Mouse (Mus musculus) liver, embryonic 14.5 days (tissue): ENCODE results near the gene Trim43a. TPM values are rescaled to one million over a fixed set of nuclear protein-coding genes. Genes with fewer than 3 reads are reported as not detected.

Experiments
- ATAC-seq: fragments of 200-750 bp; cut with Nextera tagmentation; 2 replicates; pipeline ENCODE4 v1.8.0; 2017; ENCODE audit warnings: moderate number of reproducible peaks, mild to moderate bottlenecking, moderate library complexity; ENCODE audit not compliant: insufficient read depth
- DNase-seq, 3 experiments: peaks; one replicate each; pipeline ENCODE4 v3.0.0-alpha.2; 2012 to 2013; ENCODE audit warnings: low read depth in 3 of 3, low spot score in 3 of 3
- H3K27ac ChIP-seq: fragments of 300-500 bp; sonication (generic); 2 replicates; pipeline ENCODE4 v1.5.1; 2014; ENCODE audit warnings: moderate library complexity, mild to moderate bottlenecking, control low read depth, inconsistent platforms
- H3K27me3 ChIP-seq: fragments of 300-500 bp; sonication (generic); 2 replicates; pipeline ENCODE4 v1.6.1; 2014; ENCODE audit warnings: mild to moderate bottlenecking, low read length, moderate library complexity; ENCODE audit not compliant: control insufficient read depth, insufficient read depth
- H3K36me3 ChIP-seq: fragments of 300-500 bp; sonication (generic); replicated peaks from 2 replicates; pipeline ENCODE4 v1.6.1; 2014; ENCODE audit warnings: low read depth; ENCODE audit not compliant: control insufficient read depth, insufficient read depth
- H3K4me1 ChIP-seq, 2 experiments: fragments of 200-500 bp in 1 of 2; fragments of 300-500 bp in 1 of 2; sonication (generic) in 1 of 2; replicated peaks; 2 replicates each; pipeline ENCODE4 v1.6.1; 2012 to 2014; ENCODE audit warnings: antibody characterized with exemption in 1 of 2, inconsistent platforms in 1 of 2, low read length in 1 of 2; ENCODE audit not compliant: control insufficient read depth in 2 of 2, insufficient read depth in 2 of 2
- H3K4me2 ChIP-seq: fragments of 300-500 bp; sonication (generic); 2 replicates; pipeline ENCODE4 v1.6.1; 2014; ENCODE audit warnings: low read depth, mild to moderate bottlenecking, control low read depth, moderate library complexity
- H3K4me3 ChIP-seq, 2 experiments: fragments of 200-500 bp in 1 of 2; fragments of 300-500 bp in 1 of 2; sonication (generic) in 1 of 2; 2 replicates each; pipeline ENCODE4 v1.5.1; 2012 to 2014; ENCODE audit warnings: low read depth in 2 of 2, low read length in 2 of 2, mild to moderate bottlenecking in 2 of 2, control low read depth in 1 of 2, inconsistent platforms in 1 of 2, moderate library complexity in 1 of 2; ENCODE audit not compliant: insufficient read depth in 1 of 2
- H3K9ac ChIP-seq: fragments of 300-500 bp; sonication (generic); replicated peaks from 2 replicates; pipeline ENCODE4 v1.6.1; 2014; ENCODE audit warnings: mild to moderate bottlenecking, control low read depth, moderate library complexity
- H3K9me3 ChIP-seq: fragments of 300-500 bp; sonication (generic); 2 replicates; pipeline ENCODE4 v1.6.1; 2016; ENCODE audit warnings: low read length, mixed read lengths; ENCODE audit not compliant: control insufficient read depth
- CTCF ChIP-seq: IDR thresholded peaks from 2 replicates; pipeline ENCODE4 v1.5.1; 2016; ENCODE audit warnings: antibody characterized with exemption, low read depth, control low read depth
- EP300 ChIP-seq: IDR thresholded peaks from 2 replicates; pipeline ENCODE4 v1.6.1; 2016; ENCODE audit warnings: antibody characterized with exemption, low read depth
- WGBS: fragments of 180-500 bp; shearing (Covaris S2); extraction: QIAGEN DNeasy Blood & Tissue Kit; methylation state at CpG from one replicate; pipeline ENCODE4 v1.1.7; 2014; ENCODE audit not compliant: insufficient replicate concordance; 5-methylcytosine and 5-hydroxymethylcytosine counted together
- polyA plus RNA-seq, 2 experiments: library from polyadenylated mRNA; depleted of rRNA in 1 of 2; stranded (reverse) in 1 of 2; unstranded in 1 of 2; fragments of >200 nt; fragmentation: Nextera tagmentation in 1 of 2; extraction: Ambion mirVana in 1 of 2; gene quantifications; 2 replicates each; pipeline versions ENCODE4 v1.2.1 to v1.2.3; 2012 to 2014

Gene Trim43a
- polyA plus RNA-seq, 2 experiments: 0.08 TPM; not detected in 1

GRCm38 (mm10) chr9:88546166-88546565 lies 34.5 kb upstream of the Trim43a start:
- 1% methylated on average over 2 of the region's 2 CpGs for WGBS
- H3K36me3 ChIP-seq: no peaks in the 10 kb centered on the region
- H3K9me3 ChIP-seq: no peaks in the 10 kb centered on the region

GRCm38 (mm10) chr9:88546657-88547056 lies 34.0 kb upstream of the Trim43a start:
- no peak for TF ChIP-seq EP300
- no peak for TF ChIP-seq CTCF
- H3K36me3 ChIP-seq: no peaks in the 10 kb centered on the region
- ATAC-seq (no peak), DNase-seq (no peak)
- peaks cover 9 to 11% of the 10 kb centered on the region in 2 experiments for H3K4me1 ChIP-seq
- no peak overlapping the region for H3K9ac ChIP-seq
- H3K27ac ChIP-seq: no peak overlapping the region
- no peaks in the 10 kb centered on the region for H3K9me3 ChIP-seq
- no peak overlapping the region for H3K4me3 ChIP-seq
- WGBS: 54% methylated on average over 8 of the region's 8 CpGs
- 0 out of 2 replicates have a peak overlapping the region, but pooled peaks have one; percentile 15 for H3K4me2 ChIP-seq
- H3K27me3 ChIP-seq: no peaks in the 10 kb centered on the region

More at GRCm38 (mm10) chr9:88546166-88546565, 34.5 kb upstream of the Trim43a start:
- DNase-seq: peak; percentile 55 to 60 (median 55)
- TF ChIP-seq EP300 (no peak), CTCF (peak; percentile 85)
- no peak overlapping the region for H3K4me2 ChIP-seq
- H3K9ac ChIP-seq: no peak overlapping the region
- no peak overlapping the region for H3K27ac ChIP-seq
- ATAC-seq: no peak
- H3K27me3 ChIP-seq: no peaks in the 10 kb centered on the region
- H3K4me1 ChIP-seq: peaks cover 9 to 11% of the 10 kb centered on the region in 2 experiments
- H3K4me3 ChIP-seq: no peak overlapping the region

GRCm38 (mm10) chr9:88547270-88547669 lies 33.4 kb upstream of the Trim43a start:
- H3K9ac ChIP-seq: peak overlapping the region; percentile 92
- 21% methylated on average over 7 of the region's 7 CpGs for WGBS

GRCm38 (mm10) chr9:88547851-88548613 lies 32.7 kb upstream of the Trim43a start, which contains the start of gene Zfp949:
Gene Zfp949, plus strand, starts transcription at chr9:88548020.
- WGBS: under 1% methylated on average over 30 of the region's 30 CpGs
- TF ChIP-seq CTCF (no peak), EP300 (no peak)

More at GRCm38 (mm10) chr9:88547270-88547669, 33.4 kb upstream of the Trim43a start:
- TF ChIP-seq CTCF: peak; percentile 41
- no peak for TF ChIP-seq EP300
- peak; percentile 24; the same call in 1 of the 2 replicates for ATAC-seq
- H3K9me3 ChIP-seq: no peaks in the 10 kb centered on the region
- peak overlapping the region; percentile 80 for H3K4me2 ChIP-seq
- peaks cover 9 to 11% of the 10 kb centered on the region in 2 experiments for H3K4me1 ChIP-seq
- no peaks in the 10 kb centered on the region for H3K27me3 ChIP-seq
- H3K36me3 ChIP-seq: no peaks in the 10 kb centered on the region
- peak overlapping the region; percentile 88 to 99; a peak in 3 of 4 replicates for H3K4me3 ChIP-seq
- DNase-seq: peak in 2 of 3 experiments; percentile 30 to 56
- H3K27ac ChIP-seq: no peak overlapping the region

GRCm38 (mm10) chr9:88548614-88548945 lies 32.1 kb upstream of the Trim43a start:
- WGBS: 6% methylated on average over 8 of the region's 8 CpGs
- peak overlapping the region; percentile 88 to 99 for H3K4me3 ChIP-seq
- no peak for ATAC-seq
- no peaks in the 10 kb centered on the region for H3K27me3 ChIP-seq
- H3K27ac ChIP-seq: peak overlapping the region; percentile 82
- no peaks in the 10 kb centered on the region for H3K9me3 ChIP-seq
- H3K4me2 ChIP-seq: peak overlapping the region; percentile 80
- no peak for DNase-seq
- peak overlapping the region; percentile 92 for H3K9ac ChIP-seq
- no peak for TF ChIP-seq CTCF
- no peak for TF ChIP-seq EP300
- H3K36me3 ChIP-seq: no peaks in the 10 kb centered on the region
- H3K4me1 ChIP-seq: peaks cover 9 to 11% of the 10 kb centered on the region in 2 experiments

More at GRCm38 (mm10) chr9:88547851-88548613, 32.7 kb upstream of the Trim43a start, which contains the start of gene Zfp949:
- Histone ChIP-seq H3K27ac (peak within 1 kb of the TSS; percentile 82), H3K9me3 (no peaks in the 10 kb centered on the region), H3K4me1 (peaks cover 9 to 11% of the 10 kb centered on the region in 2 experiments), H3K36me3 (no peaks in the 10 kb centered on the region), H3K4me2 (peak within 1 kb of the TSS; percentile 80), H3K4me3 (peak within 1 kb of the TSS; percentile 88 to 99), H3K27me3 (no peaks in the 10 kb centered on the region), H3K9ac (peak within 1 kb of the TSS; percentile 92)
- ATAC-seq (peak; percentile 98), DNase-seq (peak; percentile 78 to 81 (median 80))
